Comparison of ENCODE assay signal across 19 mouse cellular contexts in genomic region chr14:78908205-78908863, GRCm38 (mm10).
"Had no signal": no experiment of that assay in that cellular context is flagged by ENCODE, and none has a peak within 500 bp of the region (broad histone marks: within the 10 kb centered on the region; RNA-seq: fewer than 3 reads in every experiment).

No protein-coding gene starts in this region.

- H3K27ac ChIP-seq: kidney, postnatal 0 days; limb, embryonic 10.5 days; limb, embryonic 13.5 days; liver, embryonic 12.5 days; liver, embryonic 15.5 days; lung, embryonic 15.5 days; midbrain, embryonic 12.5 days; midbrain, embryonic 15.5 days; neural tube, embryonic 13.5 days; stomach, postnatal 0 days had no signal

- DNase-seq: kidney, adult 2 months; kidney, postnatal 36 days; liver; lung, adult 18-20 months; lung, postnatal 14 days; lung, postnatal 4 days; retina, postnatal 1 day; thymus, adult 2 months; thymus, postnatal 25 days had no signal

- H3K27me3 ChIP-seq: limb, embryonic 13.5 days; liver, embryonic 12.5 days; liver, embryonic 15.5 days; lung, embryonic 15.5 days; midbrain, embryonic 12.5 days; midbrain, embryonic 15.5 days; neural tube, embryonic 13.5 days had no signal

- H3K4me3 ChIP-seq: limb, embryonic 10.5 days; limb, embryonic 13.5 days; liver, embryonic 12.5 days; liver, embryonic 15.5 days; lung, embryonic 15.5 days; midbrain, embryonic 12.5 days; midbrain, embryonic 15.5 days; neural tube, embryonic 13.5 days had no signal

- H3K9me3 ChIP-seq: limb, embryonic 10.5 days; limb, embryonic 13.5 days; liver, embryonic 12.5 days; liver, embryonic 15.5 days; lung, embryonic 15.5 days; midbrain, embryonic 12.5 days; midbrain, embryonic 15.5 days; neural tube, embryonic 13.5 days had no signal

- H3K9ac ChIP-seq: limb, embryonic 13.5 days; liver, embryonic 12.5 days; liver, embryonic 15.5 days; lung, embryonic 15.5 days; midbrain, embryonic 12.5 days; midbrain, embryonic 15.5 days; neural tube, embryonic 13.5 days had no signal

- H3K4me1 ChIP-seq: limb, embryonic 10.5 days; liver, embryonic 12.5 days; liver, embryonic 15.5 days; lung, embryonic 15.5 days; midbrain, embryonic 12.5 days; midbrain, embryonic 15.5 days; neural tube, embryonic 13.5 days had no signal

- ATAC-seq: liver, embryonic 12.5 days; midbrain, embryonic 15.5 days had no signal

- H3K36me3 ChIP-seq: limb, embryonic 10.5 days; lung, embryonic 15.5 days; midbrain, embryonic 12.5 days; midbrain, embryonic 15.5 days; neural tube, embryonic 13.5 days had no signal

- H3K4me2 ChIP-seq: limb, embryonic 13.5 days; liver, embryonic 12.5 days; liver, embryonic 15.5 days; lung, embryonic 15.5 days; midbrain, embryonic 12.5 days; midbrain, embryonic 15.5 days; neural tube, embryonic 13.5 days had no signal
